7 mouse cellular contexts compared by ENCODE assay signal in genomic region chr5:109690537-109691201, GRCm38 (mm10). TPM values are rescaled to one million over a fixed set of nuclear protein-coding genes. Genes with fewer than 3 reads are reported as not detected.
DNase-seq lines count a peak whose midpoint lies in the region; ATAC-seq and TF ChIP-seq lines count a peak whose summit lies in the region.
"Not testable (repeated sequence)": the region's sequence is repeated elsewhere in the genome, so short reads cannot be mapped to it uniquely, and the experiment has no call there.

TSS of gene 5430403G16Rik (minus strand) at chr5:109691041.

- ATAC-seq in intestine, postnatal 0 days: peak; percentile 96
- peak; percentile 99 for ATAC-seq in midbrain, embryonic 12.5 days (ENCODE audit: low FRiP score, low read depth)

- not testable (repeated sequence) for TF ChIP-seq POLR2A in small intestine, adult 2 months (IDR thresholded peaks at IDR 0.05; ENCODE audit: low read depth, low read length)

- peak within 1 kb of the TSS; percentile 88 for H3K27ac ChIP-seq in embryonic facial prominence, embryonic 10.5 days (replicated peaks)
- 0 out of 2 replicates have a peak within 1 kb of the TSS, but pooled peaks have one; percentile 50 for H3K27ac ChIP-seq in intestine, postnatal 0 days (ENCODE audit: low read depth, low read length)
- H3K27ac ChIP-seq in midbrain, embryonic 12.5 days (replicated peaks): not testable (repeated sequence)
- peak within 1 kb of the TSS; percentile 54; the same call in 1 of the 2 replicates for H3K27ac ChIP-seq in small intestine, adult 2 months (ENCODE audit: insufficient read depth, low read depth, low read length)

- H3K4me1 ChIP-seq in embryonic facial prominence, embryonic 10.5 days; intestine, postnatal 0 days (replicated peaks; ENCODE audit: control insufficient read depth, insufficient read depth, low read length); midbrain, embryonic 12.5 days; small intestine, adult 2 months (ENCODE audit: control insufficient read depth, insufficient read depth, insufficient read length, low read length): not testable (repeated sequence)

- not testable (repeated sequence) for TF ChIP-seq CTCF in intestine, postnatal 0 days (IDR thresholded peaks at IDR 0.05; ENCODE audit: low read depth); small intestine, adult 2 months (IDR thresholded peaks at IDR 0.05; ENCODE audit: extremely low read depth, insufficient read length, insufficient replicate concordance, low read depth, low read length)

- under 1% methylated on average over 26 of the region's 26 CpGs for WGBS in embryonic facial prominence, embryonic 10.5 days
- under 1% methylated on average over 26 of the region's 26 CpGs for WGBS in intestine, postnatal 0 days
- 2% methylated on average over 26 of the region's 26 CpGs for WGBS in midbrain, embryonic 12.5 days
- WGBS in small intestine, adult 2 months: under 1% methylated on average over 26 of the region's 26 CpGs

- H3K4me2 ChIP-seq in intestine, postnatal 0 days (replicated peaks; ENCODE audit: low read depth): peak within 1 kb of the TSS; percentile 78
- H3K4me2 ChIP-seq in midbrain, embryonic 12.5 days (replicated peaks): peak within 1 kb of the TSS; percentile 63

- DNase-seq in adrenal gland, adult 8-10 months: peak; percentile 81
- peak; percentile 83 for DNase-seq in embryonic facial prominence, embryonic 10.5 days (ENCODE audit: low spot score)
- peak; percentile 56 for DNase-seq in gonadal fat pad, adult 2 months (ENCODE audit: low read depth)
- DNase-seq in left cerebral cortex, postnatal 4 days: peak; percentile 58

- H3K9ac ChIP-seq in intestine, postnatal 0 days (ENCODE audit: low read depth, low read length): peak within 1 kb of the TSS; percentile 51; the same call in 1 of the 2 replicates
- H3K9ac ChIP-seq in midbrain, embryonic 12.5 days (replicated peaks): peak within 1 kb of the TSS; percentile 68

- not testable (repeated sequence) for H3K27me3 ChIP-seq in embryonic facial prominence, embryonic 10.5 days (replicated peaks; ENCODE audit: low read depth, poor library complexity, severe bottlenecking); intestine, postnatal 0 days (replicated peaks; ENCODE audit: control insufficient read depth, insufficient read depth, low read length); midbrain, embryonic 12.5 days; small intestine, adult 2 months (ENCODE audit: control insufficient read depth, insufficient read depth, low read length)

- intact Hi-C loops in left cerebral cortex, postnatal 4 days (cut with DNase I): not testable (repeated sequence)

- H3K9me3 ChIP-seq in embryonic facial prominence, embryonic 10.5 days; intestine, postnatal 0 days (ENCODE audit: control insufficient read depth); midbrain, embryonic 12.5 days: not testable (repeated sequence)

- peak within 1 kb of the TSS; percentile 72 for H3K4me3 ChIP-seq in embryonic facial prominence, embryonic 10.5 days
- peak within 1 kb of the TSS; percentile 49 for H3K4me3 ChIP-seq in intestine, postnatal 0 days (ENCODE audit: low read depth, low read length)
- peak within 1 kb of the TSS; percentile 59 for H3K4me3 ChIP-seq in midbrain, embryonic 12.5 days
- H3K4me3 ChIP-seq in small intestine, adult 2 months (ENCODE audit: low read depth, low read length): peak within 1 kb of the TSS; percentile 87

- H3K36me3 ChIP-seq in embryonic facial prominence, embryonic 10.5 days (replicated peaks); intestine, postnatal 0 days (ENCODE audit: control insufficient read depth, insufficient read depth); midbrain, embryonic 12.5 days; small intestine, adult 2 months (ENCODE audit: control insufficient read depth, insufficient read depth, low read length): not testable (repeated sequence)

RNA-seq across cellular contexts. Expression of gene 5430403G16Rik, which starts in this region (rescaled TPM):
- total RNA-seq in adrenal gland, adult 8-10 months (2022): 1 to 10 TPM; 3.4 to 5.1 (median 3.8) TPM
- 2.3 and 2.8 TPM in 2 replicates for polyA plus RNA-seq in embryonic facial prominence, embryonic 10.5 days (2016; fragmentation: Nextera tagmentation; extraction: Ambion mirVana)
- 0.19 and 0.27 TPM in 2 replicates for polyA plus RNA-seq in gonadal fat pad, adult 2 months (2012; rRNA removed)
- 1.1 and 1.5 TPM in 2 replicates for polyA plus RNA-seq in intestine, postnatal 0 days (2015; fragmentation: Nextera tagmentation; extraction: Ambion mirVana)
- 1 to 10 TPM; 1.9 to 2.2 TPM for total RNA-seq in left cerebral cortex, postnatal 4 days (2021)
- polyA plus RNA-seq in midbrain, embryonic 12.5 days (2016; fragmentation: Nextera tagmentation; extraction: Ambion mirVana): 1.6 and 2.0 TPM in 2 replicates
- not detected in 2 replicates for polyA plus RNA-seq in small intestine, adult 2 months (2012; rRNA removed)

Comparison
In these comparisons a context has a peak if more than half of its experiments do, and no peak if none do; other contexts are left out.
1. Peak in DNase-seq in gonadal fat pad, adult 2 months; RNA of the gene not detected or under 1 TPM.